Mouse (Mus musculus): ENCODE data around the gene Cd109. TPM values are rescaled to one million over a fixed set of nuclear protein-coding genes. Genes with fewer than 3 reads are reported as not detected.

Gene Cd109
- polyA plus RNA-seq, 1 experiment from 2014 or later: 0.16 TPM

- H3K27ac ChIP-seq: no peak overlapping the region
- H3K36me3 ChIP-seq: no peaks in the 10 kb centered on the region
- 52% methylated on average over 3 of the region's 3 CpGs for whole genome bisulfite sequencing (ENCODE audit: insufficient replicate concordance)
- no peak for DNase-seq
- no peak overlapping the region for H3K4me3 ChIP-seq (replicated peaks)
- H3K27me3 ChIP-seq: no peaks in the 10 kb centered on the region
- no peaks in the 10 kb centered on the region for H3K4me1 ChIP-seq (replicated peaks)
- no peak overlapping the region for H3K9ac ChIP-seq
- H3K9me3 ChIP-seq (replicated peaks): no peaks in the 10 kb centered on the region
- H3K4me2 ChIP-seq: no peak overlapping the region
- no peak for ATAC-seq (ENCODE audit: low read depth)
Observed at GRCm38 (mm10) chr9:78750246-78750645, 134.9 kb downstream of the Cd109 start.

Other genes starting within 250 kb of the Cd109 start
- not detected in 2 replicates for gene Dppa5a, start 247.4 kb upstream of the Cd109 start, polyA plus RNA-seq (2015; fragmentation: Nextera tagmentation; extraction: Ambion mirVana)
- gene Ooep, start 236.8 kb upstream of the Cd109 start, polyA plus RNA-seq (2015; fragmentation: Nextera tagmentation; extraction: Ambion mirVana): 0.08 and 0.12 TPM in 2 replicates
- gene Ddx43, start 219.8 kb upstream of the Cd109 start, polyA plus RNA-seq (2015; fragmentation: Nextera tagmentation; extraction: Ambion mirVana): not detected in 2 replicates
- 1.0 TPM in 2 replicates for gene Cgas, start 172.3 kb upstream of the Cd109 start, polyA plus RNA-seq (2015; fragmentation: Nextera tagmentation; extraction: Ambion mirVana)
- gene Mto1, start 167.3 kb upstream of the Cd109 start, polyA plus RNA-seq (2015; fragmentation: Nextera tagmentation; extraction: Ambion mirVana): 23.4 and 25.9 TPM in 2 replicates
- gene Gm17324, start 166.8 kb upstream of the Cd109 start, polyA plus RNA-seq (2015; fragmentation: Nextera tagmentation; extraction: Ambion mirVana): 0.33 and 0.64 TPM in 2 replicates
- gene Eef1a1, start 126.4 kb upstream of the Cd109 start, polyA plus RNA-seq (2015; fragmentation: Nextera tagmentation; extraction: Ambion mirVana): 2,607 and 2,711 TPM in 2 replicates
- gene Slc17a5, start 27.5 kb upstream of the Cd109 start, polyA plus RNA-seq (2015; fragmentation: Nextera tagmentation; extraction: Ambion mirVana): 4.5 and 5.6 TPM in 2 replicates